25 mouse cellular contexts compared by ENCODE assay signal in the genomic region with DNA sequence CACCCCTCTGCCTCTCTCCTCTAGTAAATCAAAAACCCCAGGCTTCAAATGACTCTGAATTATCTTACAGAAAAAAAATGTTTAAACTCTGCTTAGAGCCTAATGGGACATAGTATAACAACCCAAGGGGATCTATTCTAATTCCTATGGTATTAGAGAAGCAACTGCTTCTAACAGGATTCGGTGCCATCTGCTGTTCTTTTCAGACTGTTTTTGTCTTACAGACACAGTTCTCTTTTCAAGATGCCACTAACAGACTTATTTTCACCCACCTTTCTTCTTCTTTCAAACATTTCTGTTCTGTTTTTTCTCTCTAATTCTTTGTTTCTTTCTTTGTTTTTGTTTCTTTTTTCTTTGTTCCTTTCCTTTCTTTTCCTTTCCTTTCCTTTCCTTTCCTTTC.
A peak's percentile ranks its signal among the peaks of the same experiment; 100 is the strongest.
DNase-seq lines count a peak whose midpoint lies in the region; ATAC-seq and TF ChIP-seq lines count a peak whose summit lies in the region.
"Had no signal": no experiment of that assay in that cellular context is flagged by ENCODE, and none has a peak within 500 bp of the region (broad histone marks: within the 10 kb centered on the region; RNA-seq: fewer than 3 reads in every experiment).

No protein-coding gene starts in this region.

- no peak for TF ChIP-seq POLR2A in brain, embryonic 14.5 days (IDR thresholded peaks at IDR 0.05; ENCODE audit: borderline replicate concordance, extremely low read depth, insufficient read depth, insufficient read length, poor library complexity, severe bottlenecking)

- no peak overlapping the region for H3K4me3 ChIP-seq in embryonic facial prominence, embryonic 14.5 days (ENCODE audit: low read depth, low read length)
- no peak overlapping the region for H3K4me3 ChIP-seq in embryonic facial prominence, embryonic 10.5 days
- no peak overlapping the region for H3K4me3 ChIP-seq in midbrain, postnatal 0 days (ENCODE audit: low read depth, low read length)
- H3K4me3 ChIP-seq in midbrain, embryonic 11.5 days (ENCODE audit: low read depth, low read length): no peak overlapping the region
- H3K4me3 ChIP-seq: embryonic facial prominence, embryonic 12.5 days; embryonic facial prominence, embryonic 15.5 days; erythroblast, embryonic 14.5 days; forebrain, embryonic 13.5 days had no signal

- TF ChIP-seq CTCF in midbrain, postnatal 0 days (IDR thresholded peaks at IDR 0.05): no peak
- TF ChIP-seq CTCF in brain, embryonic 14.5 days (IDR thresholded peaks at IDR 0.05; ENCODE audit: borderline replicate concordance, extremely low read depth, insufficient read depth, insufficient read length): no peak

- no peaks in the 10 kb centered on the region for H3K36me3 ChIP-seq in embryonic facial prominence, embryonic 14.5 days (ENCODE audit: control insufficient read depth, insufficient read depth, low read length)
- H3K36me3 ChIP-seq in embryonic facial prominence, embryonic 10.5 days (replicated peaks): no peaks in the 10 kb centered on the region
- H3K36me3 ChIP-seq in midbrain, postnatal 0 days (ENCODE audit: insufficient read depth, low read length): no peaks in the 10 kb centered on the region
- H3K36me3 ChIP-seq in midbrain, embryonic 11.5 days (ENCODE audit: control insufficient read depth, insufficient read depth, low read length): no peaks in the 10 kb centered on the region
- H3K36me3 ChIP-seq: embryonic facial prominence, embryonic 12.5 days; embryonic facial prominence, embryonic 15.5 days; G1E had no signal

- no peak overlapping the region for H3K27ac ChIP-seq in embryonic facial prominence, embryonic 14.5 days (replicated peaks; ENCODE audit: low read depth, low read length)
- H3K27ac ChIP-seq in embryonic facial prominence, embryonic 10.5 days (replicated peaks): no peak overlapping the region
- no peak overlapping the region for H3K27ac ChIP-seq in midbrain, postnatal 0 days (ENCODE audit: low read depth, low read length)
- no peak overlapping the region for H3K27ac ChIP-seq in midbrain, embryonic 11.5 days (ENCODE audit: low read depth, low read length)
- H3K27ac ChIP-seq: embryonic facial prominence, embryonic 12.5 days; embryonic facial prominence, embryonic 15.5 days; forebrain, embryonic 13.5 days had no signal

- H3K4me1 ChIP-seq in embryonic facial prominence, embryonic 14.5 days (ENCODE audit: control insufficient read depth, insufficient read depth, low read length): no peaks in the 10 kb centered on the region
- no peaks in the 10 kb centered on the region for H3K4me1 ChIP-seq in embryonic facial prominence, embryonic 10.5 days
- H3K4me1 ChIP-seq in midbrain, postnatal 0 days (ENCODE audit: insufficient read depth, low read length): no peaks in the 10 kb centered on the region
- H3K4me1 ChIP-seq in midbrain, embryonic 11.5 days (ENCODE audit: control insufficient read depth, insufficient read depth, low read length): no peaks in the 10 kb centered on the region
- H3K4me1 ChIP-seq: embryonic facial prominence, embryonic 12.5 days; embryonic facial prominence, embryonic 15.5 days had no signal

- H3K9ac ChIP-seq in embryonic facial prominence, embryonic 14.5 days (ENCODE audit: low read depth, low read length): no peak overlapping the region
- no peak overlapping the region for H3K9ac ChIP-seq in midbrain, postnatal 0 days (replicated peaks; ENCODE audit: low read length, poor library complexity, severe bottlenecking)
- no peak overlapping the region for H3K9ac ChIP-seq in midbrain, embryonic 11.5 days (ENCODE audit: low read length)
- H3K9ac ChIP-seq: embryonic facial prominence, embryonic 12.5 days; embryonic facial prominence, embryonic 15.5 days; forebrain, embryonic 13.5 days had no signal

- WGBS in embryonic facial prominence, embryonic 14.5 days: 74% methylated on average over 1 of the region's 1 CpGs
- WGBS in embryonic facial prominence, embryonic 10.5 days: 81% methylated on average over 1 of the region's 1 CpGs
- WGBS in midbrain, postnatal 0 days: 65% methylated on average over 1 of the region's 1 CpGs
- WGBS in midbrain, embryonic 11.5 days: 71% methylated on average over 1 of the region's 1 CpGs

- ATAC-seq in embryonic facial prominence, embryonic 14.5 days (ENCODE audit: low read depth): no peak; the same call in 1 of the 2 replicates
- no peak for ATAC-seq in midbrain, postnatal 0 days (ENCODE audit: low FRiP score)
- ATAC-seq in midbrain, embryonic 11.5 days (ENCODE audit: low FRiP score): no peak
- ATAC-seq: CD4-positive, CD25-positive, alpha-beta regulatory T cell, adult 4 months; forebrain, embryonic 13.5 days; forebrain, embryonic 16.5 days had no signal

- DNase-seq in embryonic facial prominence, embryonic 14.5 days (ENCODE audit: low spot score): peak; percentile 17
- DNase-seq in embryonic facial prominence, embryonic 10.5 days (ENCODE audit: low spot score): no peak
- DNase-seq in midbrain, postnatal 0 days (ENCODE audit: low spot score): peak; percentile 21
- DNase-seq in midbrain, embryonic 11.5 days (ENCODE audit: low spot score, missing footprints): no peak
- DNase-seq in brain, embryonic 14.5 days (ENCODE audit: low read depth): peak; percentile 54
- DNase-seq in adrenal gland, postnatal 36 days: no peak
- no peak for DNase-seq in kidney, postnatal 4 days
- DNase-seq: adrenal gland, adult 2 months; adrenal gland, postnatal 10 days; adrenal gland, postnatal 25 days; B cell, adult 2 months; cerebellum, adult 11-12 months; cerebellum, adult 2 months; cerebellum, adult 9-10 months; cerebellum, postnatal 10 days; cerebellum, postnatal 25 days; embryo, embryonic 11 days had no signal

- H3K27me3 ChIP-seq in embryonic facial prominence, embryonic 14.5 days (replicated peaks; ENCODE audit: control insufficient read depth, insufficient read depth, low read length): no peaks in the 10 kb centered on the region
- H3K27me3 ChIP-seq in embryonic facial prominence, embryonic 10.5 days (replicated peaks; ENCODE audit: low read depth, poor library complexity, severe bottlenecking): no peaks in the 10 kb centered on the region
- no peaks in the 10 kb centered on the region for H3K27me3 ChIP-seq in midbrain, postnatal 0 days (ENCODE audit: insufficient read depth, low read length)
- H3K27me3 ChIP-seq in midbrain, embryonic 11.5 days (ENCODE audit: control insufficient read depth, insufficient read depth, low read length): no peaks in the 10 kb centered on the region
- H3K27me3 ChIP-seq: CH12.LX; embryonic facial prominence, embryonic 12.5 days; embryonic facial prominence, embryonic 15.5 days; forebrain, embryonic 13.5 days had no signal

- H3K9me3 ChIP-seq in embryonic facial prominence, embryonic 14.5 days (ENCODE audit: control insufficient read depth, low read length): no peaks in the 10 kb centered on the region
- H3K9me3 ChIP-seq in embryonic facial prominence, embryonic 10.5 days: no peaks in the 10 kb centered on the region
- H3K9me3 ChIP-seq in midbrain, postnatal 0 days (ENCODE audit: low read length): no peaks in the 10 kb centered on the region
- H3K9me3 ChIP-seq in midbrain, embryonic 11.5 days (ENCODE audit: control insufficient read depth, low read length): no peaks in the 10 kb centered on the region
- H3K9me3 ChIP-seq: embryonic facial prominence, embryonic 12.5 days; embryonic facial prominence, embryonic 15.5 days; forebrain, embryonic 13.5 days; G1E had no signal

- no peak overlapping the region for H3K4me2 ChIP-seq in embryonic facial prominence, embryonic 14.5 days (ENCODE audit: low read depth, low read length)
- no peak overlapping the region for H3K4me2 ChIP-seq in midbrain, postnatal 0 days (ENCODE audit: low read depth, low read length, poor library complexity, severe bottlenecking)
- H3K4me2 ChIP-seq in midbrain, embryonic 11.5 days: no peak overlapping the region
- H3K4me2 ChIP-seq: embryonic facial prominence, embryonic 12.5 days; embryonic facial prominence, embryonic 15.5 days; forebrain, embryonic 13.5 days had no signal

Comparison
In these comparisons a context has a peak if more than half of its experiments do, and no peak if none do; other contexts are left out.
1. DNase-seq: peak in embryonic facial prominence, embryonic 14.5 days (single experiment), midbrain, postnatal 0 days (single experiment) and brain, embryonic 14.5 days (single experiment); none in embryonic facial prominence, embryonic 10.5 days (single experiment), midbrain, embryonic 11.5 days (single experiment), adrenal gland, postnatal 36 days (0 of 2) and kidney, postnatal 4 days (0 of 2).